Mouse (Mus musculus): ENCODE results near the gene Nacad. TPM values are rescaled to one million over a fixed set of nuclear protein-coding genes. Genes with fewer than 3 reads are reported as not detected.
A peak's percentile ranks its signal among the peaks of the same experiment; 100 is the strongest.

The Nacad gene
- total RNA-seq (2012; rRNA removed) (0.13 TPM in 2 replicates), total RNA-seq (2014; rRNA removed) (not detected in 2 replicates), polyA plus RNA-seq (2012; ENCODE audit: insufficient read length, low read depth) (0.34 TPM in 1 of 2 replicates, not detected in the other)

GRCm38 (mm10) chr11:6605491-6606399, at the start of gene Nacad:
Gene Nacad, minus strand, starts transcription at chr11:6606053.
- Histone ChIP-seq H3K4me3 (replicated peaks in 1 of 3; ENCODE audit: low read depth in 2 of 3, low read length in 2 of 3, poor library complexity in 1 of 3) (no peak within 1 kb of the TSS), H3K9me3 (replicated peaks; ENCODE audit: low read length) (no peaks in the 10 kb centered on the region), H3K27me3 (replicated peaks) (no peaks in the 10 kb centered on the region), H3K9ac (ENCODE audit: insufficient read depth, low read depth) (no peak within 1 kb of the TSS), H3K4me2 (ENCODE audit: insufficient read depth, low read depth, poor library complexity, severe bottlenecking) (no peak within 1 kb of the TSS; the same call in 1 of the 2 replicates), H3K36me3 (replicated peaks in 1 of 2; ENCODE audit: control insufficient read depth in 1 of 2, insufficient read depth in 1 of 2, low read length in 1 of 2) (peaks cover 1 to 19% of the 10 kb centered on the region in 2 experiments), H3K27ac (ENCODE audit: insufficient read depth, low read depth) (no peak within 1 kb of the TSS), H3K79me2 (replicated peaks; ENCODE audit: control insufficient read depth, extremely low read depth, insufficient read depth, poor library complexity, severe bottlenecking) (no peaks in the 10 kb centered on the region), H3K4me1 (ENCODE audit: control insufficient read depth in 1 of 2, insufficient read depth in 2 of 2) (peaks cover 9 to 11% of the 10 kb centered on the region in 2 experiments; a peak in 3 of 4 replicates)
- TF ChIP-seq MXI1 (IDR thresholded peaks at IDR 0.05; ENCODE audit: low read depth, low read length) (peak; percentile 54; the same call in 1 of the 2 replicates), MEF2A (IDR thresholded peaks at IDR 0.05; ENCODE audit: borderline replicate concordance, low read depth, low read length) (no peak), USF2 (conservative IDR thresholded peaks at IDR 0.05; ENCODE audit: low read depth, low read length) (no peak), NRF1 (IDR thresholded peaks at IDR 0.05; ENCODE audit: low read depth, low read length) (peak; percentile 67)
- in situ Hi-C loops (cut with MboI; ENCODE audit: low pct_ligation_motif_present, low pct_unique_long_range_greater_than_20kb, low sequenced_read_pairs) = no loop called here
- dilution Hi-C loops (cut with MboI; ENCODE audit: extremely low pct_ligation_motif_present, extremely low pct_unique_long_range_greater_than_20kb, low sequenced_read_pairs) = no loop called here
- no peak for DNase-seq (ENCODE audit: extremely low read depth)

DNA sequence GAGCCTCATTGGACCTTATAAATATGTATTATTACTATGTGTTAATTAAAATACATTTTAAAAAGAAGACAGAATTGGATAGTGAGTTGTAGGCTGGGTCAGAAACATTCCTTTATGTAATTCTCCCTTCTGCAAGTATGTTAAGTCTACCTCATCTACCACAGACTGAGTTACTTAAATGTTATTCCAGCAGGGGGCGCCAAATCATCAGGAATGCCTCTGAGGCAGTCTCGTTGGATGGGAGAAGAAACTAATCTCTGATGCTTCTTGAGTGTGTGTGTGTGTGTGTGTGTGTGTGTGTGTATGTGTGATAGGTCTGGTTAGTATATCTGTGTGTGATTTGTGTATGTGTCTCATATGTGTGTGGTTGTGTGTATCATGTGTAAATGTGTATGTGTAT, 49.0 kb upstream of the Nacad start:
- no peak overlapping the region for H3K4me2 ChIP-seq (ENCODE audit: insufficient read depth, low read depth, poor library complexity, severe bottlenecking)
- H3K9me3 ChIP-seq (replicated peaks; ENCODE audit: low read length) = no peaks in the 10 kb centered on the region
- peak; percentile 93 for DNase-seq (ENCODE audit: extremely low read depth)
- H3K4me3 ChIP-seq (replicated peaks in 1 of 3; ENCODE audit: low read depth in 2 of 3, low read length in 2 of 3, poor library complexity in 1 of 3) = no peak overlapping the region
- H3K4me1 ChIP-seq (ENCODE audit: control insufficient read depth in 1 of 2, insufficient read depth in 2 of 2) = peaks cover 0 to 11% of the 10 kb centered on the region in 2 experiments; a peak in 3 of 4 replicates
- H3K79me2 ChIP-seq (replicated peaks; ENCODE audit: control insufficient read depth, extremely low read depth, insufficient read depth, poor library complexity, severe bottlenecking) = no peaks in the 10 kb centered on the region
- dilution Hi-C loops (cut with MboI; ENCODE audit: extremely low pct_ligation_motif_present, extremely low pct_unique_long_range_greater_than_20kb, low sequenced_read_pairs) = no loop called here
- no peak overlapping the region for H3K27ac ChIP-seq (ENCODE audit: insufficient read depth, low read depth)
- H3K36me3 ChIP-seq (replicated peaks in 1 of 2; ENCODE audit: control insufficient read depth in 1 of 2, insufficient read depth in 1 of 2, low read length in 1 of 2) = no peaks in the 10 kb centered on the region
- TF ChIP-seq ZC3H11A (IDR thresholded peaks at IDR 0.05; ENCODE audit: low read depth, low read length) (peak; percentile 90), BHLHE40 (IDR thresholded peaks at IDR 0.05; ENCODE audit: low read depth, low read length) (peak; percentile 23; the same call in 1 of the 2 replicates), NELFE (IDR thresholded peaks at IDR 0.05; ENCODE audit: low read depth, low read length) (peak; percentile 59; the same call in 1 of the 2 replicates), ZKSCAN1 (IDR thresholded peaks at IDR 0.05; ENCODE audit: borderline replicate concordance, low read depth, low read length) (no peak), MYC (IDR thresholded peaks at IDR 0.05; ENCODE audit: low read depth, low read length) (0 out of 2 replicates have a peak, but pooled peaks have one; percentile 38), SIN3A (IDR thresholded peaks at IDR 0.05; ENCODE audit: low read length) (0 out of 2 replicates have a peak, but pooled peaks have one; percentile 37), CTCF (conservative IDR thresholded peaks at IDR 0.05 in 1 of 2, IDR thresholded peaks at IDR 0.05 in 1 of 2; ENCODE audit: low read depth in 2 of 2, low read length in 2 of 2) (peak; percentile 60 to 99), GABPA (IDR thresholded peaks at IDR 0.05; ENCODE audit: insufficient replicate concordance, low read depth, low read length) (no peak), JUND (conservative IDR thresholded peaks at IDR 0.05; ENCODE audit: low read depth, low read length) (no peak; the same call in 1 of the 2 replicates), E2F4 (IDR thresholded peaks at IDR 0.05; ENCODE audit: insufficient replicate concordance, low read depth, low read length) (no peak), MAZ (IDR thresholded peaks at IDR 0.05; ENCODE audit: low read depth, low read length) (0 out of 2 replicates have a peak, but pooled peaks have one; percentile 24), IRF4 (IDR thresholded peaks at IDR 0.05; ENCODE audit: low read depth, low read length) (peak; percentile 33; the same call in 1 of the 2 replicates), SMC3 (IDR thresholded peaks at IDR 0.05; ENCODE audit: low read depth, low read length) (peak; percentile 99), MAFK (IDR thresholded peaks at IDR 0.05; ENCODE audit: insufficient replicate concordance, low read length) (0 out of 2 replicates have a peak, but pooled peaks have one; percentile 32)
- in situ Hi-C loops (cut with MboI; ENCODE audit: low pct_ligation_motif_present, low pct_unique_long_range_greater_than_20kb, low sequenced_read_pairs) = loop anchor here (10.0 to 25.0 kb wide), 2 partner anchors 110 to 507 kb away; no protein-coding TSS in a partner anchor
- peaks cover 87% of the 10 kb centered on the region for H3K27me3 ChIP-seq (replicated peaks)
- H3K9ac ChIP-seq (ENCODE audit: insufficient read depth, low read depth) = no peak overlapping the region
